11 mouse cellular contexts compared by ENCODE assay signal in the genomic region with DNA sequence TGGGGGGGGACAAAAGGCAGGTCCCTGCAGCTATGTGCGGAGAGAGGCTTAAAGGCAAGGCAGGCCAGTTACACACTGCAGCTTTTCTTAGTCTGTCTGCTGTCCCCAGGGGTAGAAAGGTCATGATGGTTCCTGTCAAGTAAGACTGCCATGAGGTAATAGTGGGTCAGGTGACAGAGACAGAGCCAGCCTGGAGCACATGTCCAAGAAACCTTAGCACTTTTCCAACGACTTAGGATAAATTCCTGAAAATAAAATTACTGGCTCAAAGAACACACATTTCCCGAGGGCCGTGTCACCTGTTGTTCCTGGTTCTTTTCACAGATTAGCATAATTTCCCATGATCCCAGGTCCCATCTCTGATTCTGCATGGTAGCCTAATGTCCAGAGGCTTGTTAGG. TPM values are rescaled to one million over a fixed set of nuclear protein-coding genes. Genes with fewer than 3 reads are reported as not detected.
A peak's percentile ranks its signal among the peaks of the same experiment; 100 is the strongest.
DNase-seq lines count a peak whose midpoint lies in the region; ATAC-seq lines count a peak whose summit lies in the region.
"Had no signal": no experiment of that assay in that cellular context is flagged by ENCODE, and none has a peak within 500 bp of the region (broad histone marks: within the 10 kb centered on the region; RNA-seq: fewer than 3 reads in every experiment).

No protein-coding gene starts in this region.

- DNase-seq in hindbrain, embryonic 11.5 days (ENCODE audit: low spot score), result no peak
- no peak for DNase-seq in neural tube, embryonic 11.5 days (ENCODE audit: low spot score)
- DNase-seq in neural tube, embryonic 10.5 days (ENCODE audit: extremely low spot score, low spot score), result no peak
- no peak for DNase-seq in hindbrain, embryonic 14.5 days (ENCODE audit: low spot score)
- no peak for DNase-seq in left cerebral cortex, postnatal 25 days (ENCODE audit: low spot score in 2 of 2)
- DNase-seq in right cerebral cortex, postnatal 36 days (ENCODE audit: low spot score in 2 of 2), result no peak
- DNase-seq: cerebellum, postnatal 14 days had no signal

- intact Hi-C loops in left cerebral cortex, postnatal 25 days (cut with DNase I), result no loop called here

- no peak overlapping the region for H3K9ac ChIP-seq in hindbrain, embryonic 11.5 days (ENCODE audit: low read depth, low read length)
- no peak overlapping the region for H3K9ac ChIP-seq in hindbrain, embryonic 13.5 days
- peak overlapping the region; percentile 22; the same call in 1 of the 2 replicates for H3K9ac ChIP-seq in neural tube, embryonic 11.5 days (ENCODE audit: low read length)
- H3K9ac ChIP-seq in hindbrain, embryonic 14.5 days, result peak overlapping the region; percentile 8; the same call in 1 of the 2 replicates

- H3K36me3 ChIP-seq in hindbrain, embryonic 11.5 days (ENCODE audit: control insufficient read depth, insufficient read depth, low read length), result no peaks in the 10 kb centered on the region
- no peaks in the 10 kb centered on the region for H3K36me3 ChIP-seq in hindbrain, embryonic 13.5 days
- no peaks in the 10 kb centered on the region for H3K36me3 ChIP-seq in neural tube, embryonic 11.5 days (ENCODE audit: control insufficient read depth, insufficient read depth, low read length)
- no peaks in the 10 kb centered on the region for H3K36me3 ChIP-seq in hindbrain, embryonic 14.5 days (replicated peaks; ENCODE audit: control insufficient read depth, insufficient read depth)

- H3K9me3 ChIP-seq in hindbrain, embryonic 11.5 days (ENCODE audit: control insufficient read depth, low read length), result no peaks in the 10 kb centered on the region
- H3K9me3 ChIP-seq in hindbrain, embryonic 13.5 days, result no peaks in the 10 kb centered on the region
- H3K9me3 ChIP-seq in neural tube, embryonic 11.5 days (ENCODE audit: control insufficient read depth, low read length), result no peaks in the 10 kb centered on the region
- no peaks in the 10 kb centered on the region for H3K9me3 ChIP-seq in hindbrain, embryonic 14.5 days (ENCODE audit: control insufficient read depth, low read length)

- no peak overlapping the region for H3K4me2 ChIP-seq in hindbrain, embryonic 11.5 days (replicated peaks; ENCODE audit: low read depth, low read length)
- no peak overlapping the region for H3K4me2 ChIP-seq in hindbrain, embryonic 13.5 days
- no peak overlapping the region for H3K4me2 ChIP-seq in neural tube, embryonic 11.5 days (ENCODE audit: low read depth)
- H3K4me2 ChIP-seq in hindbrain, embryonic 14.5 days (replicated peaks), result no peak overlapping the region

- no peaks in the 10 kb centered on the region for H3K27me3 ChIP-seq in hindbrain, embryonic 11.5 days (ENCODE audit: control insufficient read depth, insufficient read depth, low read length)
- H3K27me3 ChIP-seq in hindbrain, embryonic 13.5 days, result 0 out of 2 replicates have a peak, but pooled peaks cover 10% of the 10 kb centered on the region
- no peaks in the 10 kb centered on the region for H3K27me3 ChIP-seq in neural tube, embryonic 11.5 days (ENCODE audit: control insufficient read depth, insufficient read depth, low read length)
- H3K27me3 ChIP-seq in hindbrain, embryonic 14.5 days (ENCODE audit: control insufficient read depth, insufficient read depth, low read length), result peaks cover 7% of the 10 kb centered on the region; the same call in 1 of the 2 replicates

- no peak overlapping the region for H3K4me3 ChIP-seq in hindbrain, embryonic 11.5 days (ENCODE audit: low read depth, low read length)
- H3K4me3 ChIP-seq in hindbrain, embryonic 13.5 days, result no peak overlapping the region
- H3K4me3 ChIP-seq in neural tube, embryonic 11.5 days (ENCODE audit: low read depth, low read length), result no peak overlapping the region
- no peak overlapping the region for H3K4me3 ChIP-seq in hindbrain, embryonic 14.5 days (replicated peaks; ENCODE audit: low read length)

- no peak for ATAC-seq in hindbrain, embryonic 11.5 days (ENCODE audit: low FRiP score)
- no peak for ATAC-seq in hindbrain, embryonic 13.5 days (ENCODE audit: low FRiP score)
- ATAC-seq in neural tube, embryonic 11.5 days (ENCODE audit: insufficient read depth, low FRiP score, low TSS enrichment), result no peak
- ATAC-seq in hindbrain, embryonic 14.5 days (ENCODE audit: low FRiP score), result no peak

- H3K4me1 ChIP-seq in hindbrain, embryonic 11.5 days (replicated peaks; ENCODE audit: control insufficient read depth, insufficient read depth, low read length), result peaks cover 23% of the 10 kb centered on the region
- peaks cover 61% of the 10 kb centered on the region for H3K4me1 ChIP-seq in hindbrain, embryonic 13.5 days (replicated peaks)
- H3K4me1 ChIP-seq in neural tube, embryonic 11.5 days (ENCODE audit: control insufficient read depth, insufficient read depth, low read length), result peaks cover 35% of the 10 kb centered on the region
- peaks cover 18% of the 10 kb centered on the region; the same call in 1 of the 2 replicates for H3K4me1 ChIP-seq in hindbrain, embryonic 14.5 days (replicated peaks; ENCODE audit: control insufficient read depth, insufficient read depth, low read length)

- 19% methylated on average over 4 of the region's 4 CpGs for whole genome bisulfite sequencing in hindbrain, embryonic 11.5 days
- 33% methylated on average over 4 of the region's 4 CpGs for WGBS in hindbrain, embryonic 13.5 days
- WGBS in neural tube, embryonic 11.5 days, result 27% methylated on average over 4 of the region's 4 CpGs
- 25% methylated on average over 4 of the region's 4 CpGs for WGBS in hindbrain, embryonic 14.5 days

- H3K27ac ChIP-seq in hindbrain, embryonic 11.5 days (ENCODE audit: low read depth, low read length), result peak overlapping the region; percentile 60; the same call in 1 of the 2 replicates
- no peak overlapping the region for H3K27ac ChIP-seq in hindbrain, embryonic 13.5 days
- peak overlapping the region; percentile 49 for H3K27ac ChIP-seq in neural tube, embryonic 11.5 days (ENCODE audit: low read depth, low read length)
- H3K27ac ChIP-seq in hindbrain, embryonic 14.5 days, result no peak overlapping the region

RNA-seq across cellular contexts. Expression of a gene that starts 6.1 kb away (rescaled TPM):
- 29.5 and 31.7 TPM in 2 replicates for polyA plus RNA-seq in hindbrain, embryonic 11.5 days (2014; fragmentation: Nextera tagmentation; extraction: Ambion mirVana)
- 10.5 and 11.8 TPM in 2 replicates for polyA plus RNA-seq in hindbrain, embryonic 13.5 days (2015; fragmentation: Nextera tagmentation; extraction: Ambion mirVana)
- polyA plus RNA-seq in neural tube, embryonic 11.5 days (2014; fragmentation: Nextera tagmentation; extraction: Ambion mirVana), result 37.3 and 40.4 TPM in 2 replicates
- 8.2 and 9.2 TPM in 2 replicates for polyA plus RNA-seq in hindbrain, embryonic 14.5 days (2014; fragmentation: Nextera tagmentation; extraction: Ambion mirVana)
- 10 to 100 TPM in 1 of 2 experiments, 1 to 10 TPM in 1; 9.3 to 11.3 TPM for total RNA-seq in left cerebral cortex, postnatal 25 days (2021)
- total RNA-seq: megakaryocyte progenitor cell, adult 5-6 weeks had no signal

RNA-seq across cellular contexts. Expression of a gene that starts 31.0 kb away (rescaled TPM):
- 5.6 and 7.3 TPM in 2 replicates for polyA plus RNA-seq in hindbrain, embryonic 11.5 days (2014; fragmentation: Nextera tagmentation; extraction: Ambion mirVana)
- 2.8 and 5.3 TPM in 2 replicates for polyA plus RNA-seq in hindbrain, embryonic 13.5 days (2015; fragmentation: Nextera tagmentation; extraction: Ambion mirVana)
- 7.1 and 9.9 TPM in 2 replicates for polyA plus RNA-seq in neural tube, embryonic 11.5 days (2014; fragmentation: Nextera tagmentation; extraction: Ambion mirVana)
- polyA plus RNA-seq in hindbrain, embryonic 14.5 days (2014; fragmentation: Nextera tagmentation; extraction: Ambion mirVana), result 3.7 and 4.3 TPM in 2 replicates
- total RNA-seq in left cerebral cortex, postnatal 25 days (2021), result 1 to 10 TPM; 3.8 to 6.0 TPM
- total RNA-seq: liver, adult 2 months; megakaryocyte progenitor cell, adult 5-6 weeks had no signal
- polyA plus RNA-seq: liver, adult 2 months had no signal

RNA-seq across cellular contexts. Expression of a gene that starts 53.3 kb away (rescaled TPM):
- polyA plus RNA-seq in hindbrain, embryonic 11.5 days (2014; fragmentation: Nextera tagmentation; extraction: Ambion mirVana), result 0.88 and 0.91 TPM in 2 replicates
- 0.04 and 0.18 TPM in 2 replicates for polyA plus RNA-seq in hindbrain, embryonic 13.5 days (2015; fragmentation: Nextera tagmentation; extraction: Ambion mirVana)
- polyA plus RNA-seq in neural tube, embryonic 11.5 days (2014; fragmentation: Nextera tagmentation; extraction: Ambion mirVana), result 0.84 and 0.89 TPM in 2 replicates
- polyA plus RNA-seq in hindbrain, embryonic 14.5 days (2014; fragmentation: Nextera tagmentation; extraction: Ambion mirVana), result 0.16 TPM in 1 of 2 replicates, not detected in the other
- total RNA-seq in left cerebral cortex, postnatal 25 days (2021), result not detected
- total RNA-seq: liver, adult 2 months; megakaryocyte progenitor cell, adult 5-6 weeks had no signal
- polyA plus RNA-seq: liver, adult 2 months; small intestine, adult 2 months had no signal

RNA-seq across cellular contexts. Expression of a gene that starts 54.1 kb away (rescaled TPM):
- polyA plus RNA-seq in hindbrain, embryonic 11.5 days (2014; fragmentation: Nextera tagmentation; extraction: Ambion mirVana), result 48.8 and 68.1 TPM in 2 replicates
- 83.4 and 86.1 TPM in 2 replicates for polyA plus RNA-seq in hindbrain, embryonic 13.5 days (2015; fragmentation: Nextera tagmentation; extraction: Ambion mirVana)
- polyA plus RNA-seq in neural tube, embryonic 11.5 days (2014; fragmentation: Nextera tagmentation; extraction: Ambion mirVana), result 45.4 and 46.1 TPM in 2 replicates
- polyA plus RNA-seq in hindbrain, embryonic 14.5 days (2014; fragmentation: Nextera tagmentation; extraction: Ambion mirVana), result 48.2 and 55.3 TPM in 2 replicates
- 10 to 100 TPM; 46.6 to 55.7 TPM for total RNA-seq in left cerebral cortex, postnatal 25 days (2021)

Comparison
In these comparisons a context has a peak if more than half of its experiments do, and no peak if none do; other contexts are left out.
1. H3K27ac ChIP-seq: peak in hindbrain, embryonic 11.5 days (single experiment) and neural tube, embryonic 11.5 days (single experiment); none in hindbrain, embryonic 13.5 days (single experiment) and hindbrain, embryonic 14.5 days (single experiment).
2. H3K9ac ChIP-seq: peak in neural tube, embryonic 11.5 days (single experiment) and hindbrain, embryonic 14.5 days (single experiment); none in hindbrain, embryonic 11.5 days (single experiment) and hindbrain, embryonic 13.5 days (single experiment).